Comparison of ENCODE assay signal across 24 mouse cellular contexts in genomic region chr9:46783597-46784354, GRCm38 (mm10).
A peak's percentile ranks its signal among the peaks of the same experiment; 100 is the strongest.
DNase-seq lines count a peak whose midpoint lies in the region; ATAC-seq and TF ChIP-seq lines count a peak whose summit lies in the region.
"Had no signal": no experiment of that assay in that cellular context is flagged by ENCODE, and none has a peak within 500 bp of the region (broad histone marks: within the 10 kb centered on the region; RNA-seq: fewer than 3 reads in every experiment).

No protein-coding gene starts in this region.

- H3K27me3 ChIP-seq in forebrain, embryonic 16.5 days (replicated peaks; ENCODE audit: control insufficient read depth, insufficient read depth, low read length), result peaks cover 7% of the 10 kb centered on the region
- H3K27me3 ChIP-seq: heart, embryonic 15.5 days; lung, embryonic 15.5 days; neural tube, embryonic 13.5 days had no signal

- H3K4me1 ChIP-seq in forebrain, embryonic 16.5 days (replicated peaks; ENCODE audit: control insufficient read depth, insufficient read depth, low read length), result peaks cover 16% of the 10 kb centered on the region
- H3K4me1 ChIP-seq: heart, embryonic 10.5 days; heart, embryonic 15.5 days; limb, embryonic 13.5 days; lung, embryonic 15.5 days had no signal

- WGBS in forebrain, embryonic 16.5 days, result 17% methylated on average over 12 of the region's 12 CpGs

- intact Hi-C loops in heart, postnatal 14 days (cut with DNase I), result no loop called here
- intact Hi-C loops in left cerebral cortex, adult 2 months (cut with DNase I), result loop anchor here (1.0 to 10.0 kb wide), 2 partner anchors 45 to 149 kb away; no protein-coding TSS in a partner anchor

- no peak overlapping the region for H3K9ac ChIP-seq in forebrain, embryonic 16.5 days (replicated peaks; ENCODE audit: low read depth, low read length)
- H3K9ac ChIP-seq: heart, embryonic 15.5 days; limb, embryonic 13.5 days; lung, embryonic 15.5 days; neural tube, embryonic 13.5 days had no signal

- DNase-seq in heart, adult 11 months, result peak; percentile 21
- DNase-seq in heart, postnatal 14 days, result no peak
- peak; percentile 6 to 8 for DNase-seq in left cerebral cortex, adult 2 months (ENCODE audit: extremely low spot score in 1 of 2, low spot score in 2 of 2)
- no peak for DNase-seq in left cerebral cortex, adult 11 months (ENCODE audit: low spot score)
- DNase-seq in Muller cell, postnatal 12 days (ENCODE audit: inconsistent ontology term), result peak; percentile 6
- no peak for DNase-seq in kidney, postnatal 4 days
- DNase-seq: adrenal gland, postnatal 36 days; gastrocnemius, postnatal 14 days; heart, postnatal 36 days; kidney, adult 8-10 months; thymus, postnatal 4 days had no signal

- H3K9me3 ChIP-seq in forebrain, embryonic 16.5 days (ENCODE audit: control insufficient read depth, low read length), result no peaks in the 10 kb centered on the region
- H3K9me3 ChIP-seq: heart, embryonic 10.5 days; heart, embryonic 15.5 days; limb, embryonic 13.5 days; lung, embryonic 15.5 days; neural tube, embryonic 13.5 days had no signal

- no peak overlapping the region for H3K4me3 ChIP-seq in left cerebral cortex, adult 2 months
- H3K4me3 ChIP-seq in forebrain, embryonic 16.5 days (replicated peaks; ENCODE audit: low read length), result no peak overlapping the region
- H3K4me3 ChIP-seq: erythroblast, embryonic 14.5 days; heart, embryonic 10.5 days; heart, embryonic 15.5 days; limb, embryonic 13.5 days; lung, embryonic 15.5 days; myocyte; neural tube, embryonic 13.5 days had no signal

- peak overlapping the region; percentile 80 for H3K27ac ChIP-seq in left cerebral cortex, adult 2 months
- H3K27ac ChIP-seq in forebrain, embryonic 16.5 days (ENCODE audit: low read length), result peak overlapping the region; percentile 79
- H3K27ac ChIP-seq: heart, embryonic 10.5 days; heart, embryonic 15.5 days; kidney, postnatal 0 days; limb, embryonic 13.5 days; lung, embryonic 15.5 days; neural tube, embryonic 13.5 days had no signal

- H3K4me2 ChIP-seq in forebrain, embryonic 16.5 days (ENCODE audit: low read length), result peak overlapping the region; percentile 23
- H3K4me2 ChIP-seq: heart, embryonic 15.5 days; limb, embryonic 13.5 days; liver, embryonic 11.5 days; lung, embryonic 15.5 days; midbrain, embryonic 11.5 days; neural tube, embryonic 13.5 days had no signal

- no peaks in the 10 kb centered on the region for H3K36me3 ChIP-seq in forebrain, embryonic 16.5 days (ENCODE audit: control insufficient read depth, insufficient read depth)
- H3K36me3 ChIP-seq: heart, embryonic 10.5 days; heart, embryonic 15.5 days; limb, embryonic 13.5 days; lung, embryonic 15.5 days; neural tube, embryonic 13.5 days had no signal

- no peak for TF ChIP-seq CTCF in left cerebral cortex, adult 2 months (IDR thresholded peaks at IDR 0.05)

- peak; percentile 46 for ATAC-seq in forebrain, embryonic 16.5 days
- ATAC-seq: CD4-positive, CD25-positive, alpha-beta regulatory T cell, adult 4 months; intestine, embryonic 16.5 days had no signal

Comparison
In these comparisons a context has a peak if more than half of its experiments do, and no peak if none do; other contexts are left out.
1. DNase-seq: peak in heart, adult 11 months (single experiment), left cerebral cortex, adult 2 months (2 of 2) and Muller cell, postnatal 12 days (single experiment); none in heart, postnatal 14 days (0 of 2), left cerebral cortex, adult 11 months (single experiment) and kidney, postnatal 4 days (0 of 2).